Mouse (Mus musculus): ENCODE results near the gene Tpsb2. TPM values are rescaled to one million over a fixed set of nuclear protein-coding genes. Genes with fewer than 3 reads are reported as not detected.
A peak's percentile ranks its signal among the peaks of the same experiment; 100 is the strongest.

Tpsb2 gene
- polyA plus RNA-seq, 1 experiment from 2014 or later, result 1.4 TPM

- Histone ChIP-seq H3K4me3 (ENCODE audit: low read depth, low read length) (no peak within 1 kb of the TSS), H3K4me2 (replicated peaks; ENCODE audit: low read depth, low read length) (no peak within 1 kb of the TSS), H3K9ac (replicated peaks; ENCODE audit: low read depth, low read length) (no peak within 1 kb of the TSS), H3K27me3 (ENCODE audit: control insufficient read depth, insufficient read depth, low read length) (no peaks in the 10 kb centered on the region), H3K9me3 (ENCODE audit: control insufficient read depth, low read depth, low read length) (no peaks in the 10 kb centered on the region), H3K4me1 (ENCODE audit: control insufficient read depth, insufficient read depth, low read length) (no peaks in the 10 kb centered on the region), H3K36me3 (ENCODE audit: control insufficient read depth, insufficient read depth, low read length) (no peaks in the 10 kb centered on the region), H3K27ac (ENCODE audit: low read length) (no peak within 1 kb of the TSS)
- ATAC-seq (ENCODE audit: insufficient number of reproducible peaks, insufficient read depth, low FRiP score, low read depth), result no peak
- 92% methylated on average over 4 of the region's 4 CpGs for WGBS
Observed at GRCm38 (mm10) chr17:25345462-25345861, 20.6 kb upstream of the Tpsb2 start, which contains the start of gene Tpsab1. Gene Tpsab1 (minus strand): TSS chr17:25345562.

- no peak overlapping the region for H3K4me2 ChIP-seq (replicated peaks; ENCODE audit: low read depth, low read length)
- ATAC-seq (ENCODE audit: insufficient number of reproducible peaks, insufficient read depth, low FRiP score, low read depth), result no peak
- H3K4me3 ChIP-seq (ENCODE audit: low read depth, low read length), result no peak overlapping the region
- no peak overlapping the region for H3K27ac ChIP-seq (ENCODE audit: low read length)
- no peaks in the 10 kb centered on the region for H3K27me3 ChIP-seq (ENCODE audit: control insufficient read depth, insufficient read depth, low read length)
- H3K36me3 ChIP-seq (ENCODE audit: control insufficient read depth, insufficient read depth, low read length), result no peaks in the 10 kb centered on the region
- WGBS, result 83% methylated on average over 2 of the region's 2 CpGs
- H3K9ac ChIP-seq (replicated peaks; ENCODE audit: low read depth, low read length), result no peak overlapping the region
- no peaks in the 10 kb centered on the region for H3K9me3 ChIP-seq (ENCODE audit: control insufficient read depth, low read depth, low read length)
- H3K4me1 ChIP-seq (ENCODE audit: control insufficient read depth, insufficient read depth, low read length), result no peaks in the 10 kb centered on the region
Observed at GRCm38 (mm10) chr17:25361291-25361690, 4.8 kb upstream of the Tpsb2 start.

GRCm38 (mm10) chr17:25363726-25364125 lies 2.4 kb upstream of the Tpsb2 start:
- H3K9ac ChIP-seq (replicated peaks; ENCODE audit: low read depth, low read length), result no peak overlapping the region
- H3K4me1 ChIP-seq (ENCODE audit: control insufficient read depth, insufficient read depth, low read length), result no peaks in the 10 kb centered on the region
- no peak overlapping the region for H3K4me3 ChIP-seq (ENCODE audit: low read depth, low read length)
- H3K4me2 ChIP-seq (replicated peaks; ENCODE audit: low read depth, low read length), result no peak overlapping the region
- no peaks in the 10 kb centered on the region for H3K9me3 ChIP-seq (ENCODE audit: control insufficient read depth, low read depth, low read length)
- no peaks in the 10 kb centered on the region for H3K27me3 ChIP-seq (ENCODE audit: control insufficient read depth, insufficient read depth, low read length)
- ATAC-seq (ENCODE audit: insufficient number of reproducible peaks, insufficient read depth, low FRiP score, low read depth), result no peak
- H3K36me3 ChIP-seq (ENCODE audit: control insufficient read depth, insufficient read depth, low read length), result no peaks in the 10 kb centered on the region
- no peak overlapping the region for H3K27ac ChIP-seq (ENCODE audit: low read length)
- WGBS, result 3% methylated on average over 1 of the region's 1 CpGs

GRCm38 (mm10) chr17:25368973-25369372 lies 2.9 kb downstream of the Tpsb2 start, which contains the start of gene Tpsg1:
Gene Tpsg1 (plus strand): TSS chr17:25369273.
- H3K27ac ChIP-seq (ENCODE audit: low read length), result no peak within 1 kb of the TSS
- H3K4me1 ChIP-seq (ENCODE audit: control insufficient read depth, insufficient read depth, low read length), result no peaks in the 10 kb centered on the region
- 73% methylated on average over 3 of the region's 3 CpGs for WGBS
- no peaks in the 10 kb centered on the region for H3K27me3 ChIP-seq (ENCODE audit: control insufficient read depth, insufficient read depth, low read length)
- no peaks in the 10 kb centered on the region for H3K9me3 ChIP-seq (ENCODE audit: control insufficient read depth, low read depth, low read length)
- ATAC-seq (ENCODE audit: insufficient number of reproducible peaks, insufficient read depth, low FRiP score, low read depth), result no peak
- no peak within 1 kb of the TSS for H3K4me3 ChIP-seq (ENCODE audit: low read depth, low read length)
- no peak within 1 kb of the TSS for H3K4me2 ChIP-seq (replicated peaks; ENCODE audit: low read depth, low read length)
- no peak within 1 kb of the TSS for H3K9ac ChIP-seq (replicated peaks; ENCODE audit: low read depth, low read length)
- H3K36me3 ChIP-seq (ENCODE audit: control insufficient read depth, insufficient read depth, low read length), result no peaks in the 10 kb centered on the region

GRCm38 (mm10) chr17:25372491-25372890 lies 6.4 kb downstream of the Tpsb2 start:
- H3K4me1 ChIP-seq (ENCODE audit: control insufficient read depth, insufficient read depth, low read length), result no peaks in the 10 kb centered on the region
- H3K4me3 ChIP-seq (ENCODE audit: low read depth, low read length), result no peak overlapping the region
- no peak; the same call in 1 of the 2 replicates for ATAC-seq (ENCODE audit: insufficient number of reproducible peaks, insufficient read depth, low FRiP score, low read depth)
- H3K9ac ChIP-seq (replicated peaks; ENCODE audit: low read depth, low read length), result no peak overlapping the region
- no peaks in the 10 kb centered on the region for H3K9me3 ChIP-seq (ENCODE audit: control insufficient read depth, low read depth, low read length)
- no peak overlapping the region for H3K4me2 ChIP-seq (replicated peaks; ENCODE audit: low read depth, low read length)
- H3K27ac ChIP-seq (ENCODE audit: low read length), result no peak overlapping the region
- peaks cover 4% of the 10 kb centered on the region; the same call in 1 of the 2 replicates for H3K36me3 ChIP-seq (ENCODE audit: control insufficient read depth, insufficient read depth, low read length)
- no peaks in the 10 kb centered on the region for H3K27me3 ChIP-seq (ENCODE audit: control insufficient read depth, insufficient read depth, low read length)
- 72% methylated on average over 8 of the region's 8 CpGs for WGBS

GRCm38 (mm10) chr17:25374011-25374410 lies 7.9 kb downstream of the Tpsb2 start:
- no peaks in the 10 kb centered on the region for H3K27me3 ChIP-seq (ENCODE audit: control insufficient read depth, insufficient read depth, low read length)
- no peak for ATAC-seq (ENCODE audit: insufficient number of reproducible peaks, insufficient read depth, low FRiP score, low read depth)
- no peaks in the 10 kb centered on the region for H3K9me3 ChIP-seq (ENCODE audit: control insufficient read depth, low read depth, low read length)
- no peak overlapping the region for H3K4me2 ChIP-seq (replicated peaks; ENCODE audit: low read depth, low read length)
- no peak overlapping the region for H3K4me3 ChIP-seq (ENCODE audit: low read depth, low read length)
- 29% methylated on average over 9 of the region's 9 CpGs for WGBS
- no peak overlapping the region for H3K9ac ChIP-seq (replicated peaks; ENCODE audit: low read depth, low read length)
- peaks cover 4% of the 10 kb centered on the region; the same call in 1 of the 2 replicates for H3K36me3 ChIP-seq (ENCODE audit: control insufficient read depth, insufficient read depth, low read length)
- H3K4me1 ChIP-seq (ENCODE audit: control insufficient read depth, insufficient read depth, low read length), result no peaks in the 10 kb centered on the region
- H3K27ac ChIP-seq (ENCODE audit: low read length), result no peak overlapping the region

- Histone ChIP-seq H3K4me2 (replicated peaks; ENCODE audit: low read depth, low read length) (no peak overlapping the region), H3K4me3 (ENCODE audit: low read depth, low read length) (no peak overlapping the region), H3K36me3 (ENCODE audit: control insufficient read depth, insufficient read depth, low read length) (no peaks in the 10 kb centered on the region; the same call in 1 of the 2 replicates), H3K9ac (replicated peaks; ENCODE audit: low read depth, low read length) (no peak overlapping the region), H3K27me3 (ENCODE audit: control insufficient read depth, insufficient read depth, low read length) (no peaks in the 10 kb centered on the region), H3K4me1 (ENCODE audit: control insufficient read depth, insufficient read depth, low read length) (no peaks in the 10 kb centered on the region), H3K9me3 (ENCODE audit: control insufficient read depth, low read depth, low read length) (no peaks in the 10 kb centered on the region), H3K27ac (ENCODE audit: low read length) (no peak overlapping the region)
- 78% methylated on average over 4 of the region's 4 CpGs for whole genome bisulfite sequencing
- ATAC-seq (ENCODE audit: insufficient number of reproducible peaks, insufficient read depth, low FRiP score, low read depth), result no peak
Observed at GRCm38 (mm10) chr17:25394526-25394925, 28.4 kb downstream of the Tpsb2 start.

- Histone ChIP-seq H3K27me3 (ENCODE audit: control insufficient read depth, insufficient read depth, low read length) (no peaks in the 10 kb centered on the region), H3K9me3 (ENCODE audit: control insufficient read depth, low read depth, low read length) (no peaks in the 10 kb centered on the region), H3K4me2 (replicated peaks; ENCODE audit: low read depth, low read length) (no peak overlapping the region), H3K4me1 (ENCODE audit: control insufficient read depth, insufficient read depth, low read length) (no peaks in the 10 kb centered on the region), H3K36me3 (ENCODE audit: control insufficient read depth, insufficient read depth, low read length) (no peaks in the 10 kb centered on the region; the same call in 1 of the 2 replicates), H3K4me3 (ENCODE audit: low read depth, low read length) (no peak overlapping the region), H3K9ac (replicated peaks; ENCODE audit: low read depth, low read length) (no peak overlapping the region), H3K27ac (ENCODE audit: low read length) (no peak overlapping the region)
- WGBS, result 34% methylated on average over 14 of the region's 14 CpGs
- 0 out of 2 replicates have a peak, but pooled peaks have one; percentile 3 for ATAC-seq (ENCODE audit: insufficient number of reproducible peaks, insufficient read depth, low FRiP score, low read depth)
Observed at GRCm38 (mm10) chr17:25397804-25398519, 31.9 kb downstream of the Tpsb2 start.

GRCm38 (mm10) chr17:25398520-25398838 lies 32.4 kb downstream of the Tpsb2 start:
- Histone ChIP-seq H3K4me2 (replicated peaks; ENCODE audit: low read depth, low read length) (no peak overlapping the region), H3K27ac (ENCODE audit: low read length) (no peak overlapping the region; the same call in 1 of the 2 replicates), H3K4me1 (ENCODE audit: control insufficient read depth, insufficient read depth, low read length) (no peaks in the 10 kb centered on the region), H3K9ac (replicated peaks; ENCODE audit: low read depth, low read length) (no peak overlapping the region), H3K36me3 (ENCODE audit: control insufficient read depth, insufficient read depth, low read length) (no peaks in the 10 kb centered on the region; the same call in 1 of the 2 replicates), H3K9me3 (ENCODE audit: control insufficient read depth, low read depth, low read length) (no peaks in the 10 kb centered on the region), H3K4me3 (ENCODE audit: low read depth, low read length) (no peak overlapping the region), H3K27me3 (ENCODE audit: control insufficient read depth, insufficient read depth, low read length) (no peaks in the 10 kb centered on the region)
- ATAC-seq (ENCODE audit: insufficient number of reproducible peaks, insufficient read depth, low FRiP score, low read depth), result no peak
- WGBS, result 81% methylated on average over 13 of the region's 13 CpGs
